Mouse (Mus musculus) spleen, adult 2 months (tissue): Measurements from ENCODE around the gene Il27ra. TPM values are rescaled to one million over a fixed set of nuclear protein-coding genes. Genes with fewer than 3 reads are reported as not detected.

ENCODE experiments used
- DNase-seq, 2 experiments: peaks; one replicate each; pipeline versions ENCODE4 v3.0.0 to v3.0.0-alpha.2; 2012 to 2021; ENCODE audit warnings: low spot score in 2 of 2, low read depth in 1 of 2
- H3K27ac ChIP-seq: fragments of 200-500 bp; 2 replicates; pipeline ENCODE4 v1.5.1; 2012; ENCODE audit warnings: low read length, inconsistent platforms; ENCODE audit not compliant: insufficient read depth
- H3K27me3 ChIP-seq: fragments of 200-500 bp; 2 replicates; pipeline ENCODE4 v1.6.1; 2012; ENCODE audit warnings: mild to moderate bottlenecking, moderate library complexity, low read length, inconsistent platforms; ENCODE audit not compliant: control insufficient read depth, insufficient read depth
- H3K36me3 ChIP-seq: fragments of 200-500 bp; 2 replicates; pipeline ENCODE4 v1.6.1; 2012; ENCODE audit warnings: mild to moderate bottlenecking, low read length, inconsistent platforms; ENCODE audit not compliant: control insufficient read depth, insufficient read depth
- H3K4me1 ChIP-seq: fragments of 200-500 bp; 2 replicates; pipeline ENCODE4 v1.6.1; 2011; ENCODE audit warnings: inconsistent platforms; ENCODE audit not compliant: control insufficient read depth, insufficient read depth, insufficient read length
- H3K4me3 ChIP-seq: fragments of 200-500 bp; 2 replicates; pipeline ENCODE4 v1.5.1; 2011; ENCODE audit warnings: mild to moderate bottlenecking, inconsistent platforms; ENCODE audit not compliant: insufficient read depth, insufficient read length; ENCODE audit errors: extremely low read depth
- CTCF ChIP-seq: fragments of 200-500 bp; IDR thresholded peaks from 2 replicates; pipeline ENCODE4 v1.5.1; 2011; ENCODE audit warnings: mild to moderate bottlenecking, inconsistent platforms; ENCODE audit not compliant: insufficient read depth, insufficient read length, insufficient replicate concordance; ENCODE audit errors: extremely low read depth
- POLR2A ChIP-seq: fragments of 200-500 bp; IDR thresholded peaks from 2 replicates; pipeline ENCODE4 v1.6.1; 2011; ENCODE audit warnings: low read depth, low read length, inconsistent platforms
- WGBS: fragments of 180-500 bp; shearing (Covaris S2); methylation state at CpG from one replicate; pipeline ENCODE4 v1.1.7; 2018; 5-methylcytosine and 5-hydroxymethylcytosine counted together
- polyA plus RNA-seq: library from polyadenylated mRNA; depleted of rRNA; stranded (reverse); fragments of >200 nt; gene quantifications from 2 replicates; pipeline ENCODE4 v1.2.3, GENCODE M21; 2012

Il27ra gene
- polyA plus RNA-seq, 1 experiment = 70.0 TPM

GRCm38 (mm10) chr8:84083829-84084241 is 41.4 kb upstream of the Il27ra start:
- Histone ChIP-seq H3K36me3 (peaks cover 31% of the 10 kb centered on the region), H3K27ac (no peak overlapping the region), H3K4me3 (no peak overlapping the region), H3K4me1 (no peaks in the 10 kb centered on the region), H3K27me3 (no peaks in the 10 kb centered on the region)
- 88% methylated on average over 8 of the region's 8 CpGs for WGBS
- TF ChIP-seq CTCF (no peak), POLR2A (no peak)
- no peak for DNase-seq

GRCm38 (mm10) chr8:84079206-84079605 is 36.8 kb upstream of the Il27ra start:
- 87% methylated on average over 5 of the region's 5 CpGs for WGBS
- peaks cover 27% of the 10 kb centered on the region for H3K36me3 ChIP-seq
- TF ChIP-seq POLR2A (no peak), CTCF (no peak)
- H3K27me3 ChIP-seq = no peaks in the 10 kb centered on the region
- no peak for DNase-seq
- H3K27ac ChIP-seq = no peak overlapping the region
- no peaks in the 10 kb centered on the region for H3K4me1 ChIP-seq
- H3K4me3 ChIP-seq = no peak overlapping the region

DNA sequence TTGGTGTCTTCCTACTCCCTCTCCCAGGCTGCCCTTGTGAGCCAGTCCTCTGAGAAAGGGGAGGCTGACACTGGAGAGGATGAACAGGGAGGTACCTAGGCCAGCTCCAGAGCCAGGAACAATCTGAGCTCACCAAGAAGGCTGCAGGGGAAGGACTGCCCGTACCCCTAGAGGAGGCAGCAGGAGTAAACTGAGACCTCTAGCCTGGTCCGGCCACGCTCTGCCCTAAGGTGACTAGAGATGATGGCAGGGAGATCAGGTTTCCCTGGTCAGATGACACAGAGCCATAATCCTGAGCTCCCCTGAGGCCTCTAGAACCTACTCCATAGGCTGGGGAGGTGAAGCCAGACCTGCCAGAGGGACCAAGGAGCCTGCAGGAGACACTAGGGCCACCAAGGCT is 34.5 kb upstream of the Il27ra start:
- H3K4me3 ChIP-seq = no peak overlapping the region
- DNase-seq = no peak
- 95% methylated on average over 3 of the region's 3 CpGs for WGBS
- H3K36me3 ChIP-seq = peaks cover 16% of the 10 kb centered on the region
- TF ChIP-seq CTCF (no peak), POLR2A (no peak)
- H3K4me1 ChIP-seq = peaks cover 10% of the 10 kb centered on the region; the same call in 1 of the 2 replicates
- no peaks in the 10 kb centered on the region for H3K27me3 ChIP-seq
- H3K27ac ChIP-seq = no peak overlapping the region

DNA sequence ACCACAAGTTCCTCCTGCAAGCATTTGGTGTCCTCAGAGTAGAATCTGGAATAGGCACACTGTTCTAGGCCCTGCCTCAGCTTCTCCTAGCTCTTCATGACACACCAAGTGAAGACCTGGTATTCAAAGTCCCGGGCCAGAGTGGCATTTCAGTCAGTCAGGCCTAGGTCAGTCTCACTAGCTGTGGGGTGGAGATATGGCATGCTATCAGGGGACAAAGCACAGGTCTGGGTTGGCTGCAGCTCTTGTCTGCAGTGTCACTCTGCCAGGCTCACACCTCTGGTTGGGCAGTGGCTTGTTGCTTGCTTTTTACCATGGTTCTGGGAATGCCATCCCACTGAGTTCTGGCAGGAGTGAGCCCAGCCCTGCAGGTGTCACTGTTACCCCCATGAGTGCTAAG is 34.0 kb upstream of the Il27ra start:
- DNase-seq = no peak
- TF ChIP-seq CTCF (no peak), POLR2A (no peak)
- Histone ChIP-seq H3K27ac (no peak overlapping the region), H3K36me3 (peaks cover 16% of the 10 kb centered on the region), H3K27me3 (no peaks in the 10 kb centered on the region), H3K4me3 (no peak overlapping the region), H3K4me1 (peaks cover 10% of the 10 kb centered on the region; the same call in 1 of the 2 replicates)
- 72% methylated on average over 1 of the region's 1 CpGs for WGBS

DNA sequence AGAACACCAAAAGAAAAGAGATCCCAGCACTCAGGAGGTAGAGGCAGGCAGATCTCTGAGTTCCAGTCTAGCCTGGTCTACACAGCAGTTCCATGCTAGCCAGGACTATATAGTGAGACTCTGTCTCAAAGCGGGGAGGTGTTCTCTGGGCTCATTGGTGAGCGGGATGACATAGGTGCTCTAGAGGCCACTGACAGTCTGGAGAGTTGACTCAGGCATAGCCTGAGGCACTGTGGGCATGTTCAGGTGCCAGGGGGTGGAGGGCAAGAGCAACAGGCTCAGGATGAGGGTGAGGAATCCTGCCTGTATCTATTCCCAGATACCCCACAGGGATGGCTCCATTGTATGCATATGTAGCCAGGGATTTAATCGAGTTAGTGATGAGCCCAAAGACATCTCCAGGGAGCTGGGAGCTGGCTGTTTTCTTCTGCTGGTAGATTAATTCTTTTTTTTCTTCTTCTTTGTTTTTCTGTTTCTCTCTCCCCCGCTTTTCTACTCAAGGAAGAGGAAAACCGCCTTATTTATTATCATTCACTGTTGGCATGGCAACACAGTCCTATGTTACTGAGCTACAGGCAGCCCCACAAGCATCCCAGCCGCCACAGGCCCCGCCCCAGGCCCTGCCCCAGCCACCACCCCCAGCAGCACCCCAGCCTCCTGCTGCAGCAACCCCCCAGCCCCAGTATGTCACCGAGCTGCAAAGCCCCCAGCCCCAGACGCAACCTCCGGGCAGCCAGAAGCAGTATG is 31.0 kb upstream of the Il27ra start:
- 72% methylated on average over 10 of the region's 10 CpGs for WGBS
- Histone ChIP-seq H3K27me3 (no peaks in the 10 kb centered on the region), H3K4me1 (peaks cover 12% of the 10 kb centered on the region; the same call in 1 of the 2 replicates), H3K36me3 (0 out of 2 replicates have a peak, but pooled peaks cover 2% of the 10 kb centered on the region), H3K4me3 (peak overlapping the region; percentile 16; the same call in 1 of the 2 replicates), H3K27ac (peak overlapping the region; percentile 46)
- TF ChIP-seq CTCF = no peak
- no peak for TF ChIP-seq POLR2A
- DNase-seq = peak in 1 of 2 experiments; percentile 32

DNA sequence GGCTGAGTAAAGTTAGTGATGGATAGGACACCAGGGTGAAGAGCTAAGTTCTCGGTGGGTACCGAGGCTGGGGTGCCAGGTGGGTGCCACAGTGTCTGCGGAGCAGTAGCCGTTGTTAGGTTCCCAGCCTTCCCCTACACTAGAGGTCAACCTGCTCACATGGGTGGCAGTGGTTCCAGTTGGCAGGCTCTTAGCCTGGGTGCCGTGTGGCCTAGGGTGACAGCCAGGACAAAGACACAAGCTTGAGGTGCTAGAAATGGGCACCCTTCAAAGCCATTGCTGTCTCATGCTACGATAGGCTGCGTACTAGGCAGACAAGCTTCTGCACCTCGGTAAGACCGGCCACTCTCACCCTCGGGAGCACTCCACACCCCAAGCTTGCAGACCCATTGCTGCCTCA is 29.9 kb upstream of the Il27ra start:
- no peak for TF ChIP-seq CTCF
- no peak for TF ChIP-seq POLR2A
- Histone ChIP-seq H3K4me1 (peaks cover 12% of the 10 kb centered on the region; the same call in 1 of the 2 replicates), H3K4me3 (no peak overlapping the region), H3K27ac (no peak overlapping the region), H3K36me3 (0 out of 2 replicates have a peak, but pooled peaks cover 2% of the 10 kb centered on the region), H3K27me3 (no peaks in the 10 kb centered on the region)
- WGBS = 90% methylated on average over 10 of the region's 10 CpGs
- DNase-seq = no peak

DNA sequence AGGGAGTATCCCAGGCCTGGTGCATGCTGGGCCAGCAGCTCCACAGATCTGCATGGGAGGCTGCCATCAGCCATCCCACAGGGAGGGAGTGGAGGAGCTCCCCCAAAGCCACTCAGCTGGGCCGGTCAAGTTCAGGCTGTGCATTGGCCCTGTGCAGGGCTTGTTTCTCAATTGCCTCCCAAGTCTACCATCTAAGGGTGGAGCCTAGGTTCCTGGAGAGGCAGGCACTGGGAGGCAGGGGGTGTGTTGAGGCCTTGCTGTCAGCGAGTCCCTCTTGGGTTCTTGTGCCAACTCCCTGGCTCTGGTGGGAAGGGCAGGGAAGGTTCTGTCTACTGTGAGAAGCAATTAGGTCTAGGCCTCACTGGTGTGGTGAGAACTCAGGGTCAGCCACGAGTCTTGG is 29.5 kb upstream of the Il27ra start:
- 76% methylated on average over 3 of the region's 3 CpGs for WGBS
- H3K4me1 ChIP-seq = peaks cover 12% of the 10 kb centered on the region; the same call in 1 of the 2 replicates
- H3K36me3 ChIP-seq = 0 out of 2 replicates have a peak, but pooled peaks cover 2% of the 10 kb centered on the region
- no peak overlapping the region for H3K27ac ChIP-seq
- no peak for DNase-seq
- no peak for TF ChIP-seq POLR2A
- TF ChIP-seq CTCF = no peak
- no peak overlapping the region for H3K4me3 ChIP-seq
- no peaks in the 10 kb centered on the region for H3K27me3 ChIP-seq
